In the genomic region with DNA sequence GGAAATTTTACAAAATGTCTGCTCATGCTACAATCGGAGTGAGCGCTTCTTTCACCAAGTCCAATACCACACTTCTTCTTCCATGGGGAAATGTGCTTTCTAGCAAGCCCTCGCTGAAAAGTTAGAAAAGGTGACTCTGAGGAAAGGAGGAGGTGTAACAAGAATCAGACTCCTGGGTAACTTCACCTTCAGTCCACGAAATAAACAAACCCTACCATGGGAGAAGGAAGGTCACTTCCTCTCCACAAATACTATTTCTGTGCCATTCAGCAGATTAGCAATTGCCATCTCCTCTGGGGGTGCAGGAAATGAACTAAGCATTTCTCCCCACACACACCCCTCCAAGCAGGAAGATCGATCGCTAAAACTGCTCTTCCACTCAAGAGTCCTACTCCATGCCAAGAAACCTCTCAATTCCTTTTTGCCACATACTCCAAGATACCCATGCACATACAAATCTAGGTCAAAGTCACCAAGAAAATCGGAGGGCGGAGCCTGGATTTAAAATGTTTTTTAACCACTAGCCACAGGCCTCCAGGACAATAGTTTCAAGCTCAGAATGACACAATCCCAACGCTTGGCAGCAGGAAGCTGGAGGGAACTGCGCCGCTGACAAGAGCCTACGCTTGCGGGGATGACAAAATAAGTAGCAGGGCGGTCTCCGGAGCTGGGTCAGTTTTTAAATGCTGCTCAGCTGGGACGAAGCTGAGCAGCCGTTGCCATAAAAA, we compare ENCODE assay signal across 8 mouse cellular contexts. TPM values are rescaled to one million over a fixed set of nuclear protein-coding genes. Genes with fewer than 3 reads are reported as not detected.
A peak's percentile ranks its signal among the peaks of the same experiment; 100 is the strongest.
DNase-seq lines count a peak whose midpoint lies in the region; ATAC-seq and TF ChIP-seq lines count a peak whose summit lies in the region.
"Had no signal": no experiment of that assay in that cellular context is flagged by ENCODE, and none has a peak within 500 bp of the region (broad histone marks: within the 10 kb centered on the region; RNA-seq: fewer than 3 reads in every experiment).

No protein-coding gene starts in this region.

- TF ChIP-seq POLR2A in CH12.LX (IDR thresholded peaks at IDR 0.05; ENCODE audit: low read depth, low read length) = no peak
- no peak for TF ChIP-seq POLR2A in small intestine, adult 2 months (IDR thresholded peaks at IDR 0.05; ENCODE audit: low read depth, low read length)

- in situ Hi-C loops in CH12.LX (cut with MboI; ENCODE audit: low pct_ligation_motif_present, low pct_unique_long_range_greater_than_20kb, low sequenced_read_pairs) = no loop called here

- H3K4me3 ChIP-seq in CH12.LX (replicated peaks in 1 of 3; ENCODE audit: low read depth in 2 of 3, low read length in 2 of 3, poor library complexity in 1 of 3) = peak overlapping the region; percentile 89 to 98 (median 94)
- H3K4me3 ChIP-seq in embryonic facial prominence, embryonic 11.5 days (ENCODE audit: low read depth, low read length) = peak overlapping the region; percentile 68
- H3K4me3 ChIP-seq in hindbrain, embryonic 13.5 days = peak overlapping the region; percentile 76
- peak overlapping the region; percentile 97 for H3K4me3 ChIP-seq in lung, embryonic 16.5 days (ENCODE audit: low read length)
- peak overlapping the region; percentile 82 for H3K4me3 ChIP-seq in small intestine, adult 2 months (ENCODE audit: low read depth, low read length)

- 9% methylated on average over 17 of the region's 17 CpGs for WGBS in embryonic facial prominence, embryonic 11.5 days
- 12% methylated on average over 17 of the region's 17 CpGs for WGBS in hindbrain, embryonic 13.5 days
- 5% methylated on average over 17 of the region's 17 CpGs for WGBS in lung, embryonic 16.5 days
- WGBS in small intestine, adult 2 months = 4% methylated on average over 17 of the region's 17 CpGs

- H3K4me1 ChIP-seq in CH12.LX (ENCODE audit: control insufficient read depth in 1 of 2, insufficient read depth in 2 of 2) = peaks cover 10 to 35% of the 10 kb centered on the region in 2 experiments
- H3K4me1 ChIP-seq in embryonic facial prominence, embryonic 11.5 days (ENCODE audit: control insufficient read depth, insufficient read depth, low read length) = no peaks in the 10 kb centered on the region
- H3K4me1 ChIP-seq in hindbrain, embryonic 13.5 days (replicated peaks) = peaks cover 21% of the 10 kb centered on the region
- H3K4me1 ChIP-seq in lung, embryonic 16.5 days (replicated peaks; ENCODE audit: control insufficient read depth, insufficient read depth, low read length) = peaks cover 19% of the 10 kb centered on the region
- H3K4me1 ChIP-seq in small intestine, adult 2 months (ENCODE audit: control insufficient read depth, insufficient read depth, insufficient read length, low read length) = peaks cover 11% of the 10 kb centered on the region; the same call in 1 of the 2 replicates

- H3K9me3 ChIP-seq in CH12.LX (replicated peaks; ENCODE audit: low read length) = no peaks in the 10 kb centered on the region
- H3K9me3 ChIP-seq in embryonic facial prominence, embryonic 11.5 days (replicated peaks; ENCODE audit: control insufficient read depth, low read length) = no peaks in the 10 kb centered on the region
- no peaks in the 10 kb centered on the region for H3K9me3 ChIP-seq in hindbrain, embryonic 13.5 days
- H3K9me3 ChIP-seq in lung, embryonic 16.5 days (ENCODE audit: control insufficient read depth, low read length) = no peaks in the 10 kb centered on the region

- no peak for TF ChIP-seq RAD21 in CH12.LX (IDR thresholded peaks at IDR 0.05; ENCODE audit: low read depth, low read length)

- H3K27ac ChIP-seq in CH12.LX (ENCODE audit: insufficient read depth, low read depth) = peak overlapping the region; percentile 38; the same call in 1 of the 2 replicates
- H3K27ac ChIP-seq in embryonic facial prominence, embryonic 11.5 days (replicated peaks; ENCODE audit: low read depth, low read length) = peak overlapping the region; percentile 53
- H3K27ac ChIP-seq in hindbrain, embryonic 13.5 days = peak overlapping the region; percentile 55; the same call in 1 of the 2 replicates
- H3K27ac ChIP-seq in lung, embryonic 16.5 days (ENCODE audit: low read length) = peak overlapping the region; percentile 89
- peak overlapping the region; percentile 30 for H3K27ac ChIP-seq in small intestine, adult 2 months (ENCODE audit: insufficient read depth, low read depth, low read length)

- H3K9ac ChIP-seq in CH12.LX (ENCODE audit: insufficient read depth, low read depth) = peak overlapping the region; percentile 94
- peak overlapping the region; percentile 75 for H3K9ac ChIP-seq in embryonic facial prominence, embryonic 11.5 days (replicated peaks; ENCODE audit: low read length)
- peak overlapping the region; percentile 81 for H3K9ac ChIP-seq in hindbrain, embryonic 13.5 days
- peak overlapping the region; percentile 88 for H3K9ac ChIP-seq in lung, embryonic 16.5 days (ENCODE audit: low read length)

- DNase-seq in 416B (ENCODE audit: low read depth) (peak; percentile 74), CH12.LX (ENCODE audit: extremely low read depth) (no peak)
- DNase-seq in embryonic facial prominence, embryonic 11.5 days (ENCODE audit: low spot score) = peak; percentile 15
- DNase-seq in ovary, postnatal 36 days (ENCODE audit: low spot score) = no peak

- H3K36me3 ChIP-seq in CH12.LX (replicated peaks in 1 of 2; ENCODE audit: control insufficient read depth in 1 of 2, insufficient read depth in 1 of 2, low read length in 1 of 2) = peaks cover 23 to 45% of the 10 kb centered on the region in 2 experiments
- H3K36me3 ChIP-seq in embryonic facial prominence, embryonic 11.5 days (replicated peaks; ENCODE audit: control insufficient read depth, insufficient read depth, low read depth, low read length) = peaks cover 7% of the 10 kb centered on the region
- peaks cover 18% of the 10 kb centered on the region for H3K36me3 ChIP-seq in hindbrain, embryonic 13.5 days
- peaks cover 13% of the 10 kb centered on the region for H3K36me3 ChIP-seq in lung, embryonic 16.5 days (ENCODE audit: control insufficient read depth, insufficient read depth, low read length)
- peaks cover 5% of the 10 kb centered on the region for H3K36me3 ChIP-seq in small intestine, adult 2 months (ENCODE audit: control insufficient read depth, insufficient read depth, low read length)

- no peak for TF ChIP-seq CTCF in CH12.LX (conservative IDR thresholded peaks at IDR 0.05 in 1 of 2, IDR thresholded peaks at IDR 0.05 in 1 of 2; ENCODE audit: low read depth in 2 of 2, low read length in 2 of 2)
- TF ChIP-seq CTCF in small intestine, adult 2 months (IDR thresholded peaks at IDR 0.05; ENCODE audit: extremely low read depth, insufficient read length, insufficient replicate concordance, low read depth, low read length) = no peak

- no peaks in the 10 kb centered on the region for H3K27me3 ChIP-seq in CH12.LX (replicated peaks)
- H3K27me3 ChIP-seq in embryonic facial prominence, embryonic 11.5 days (ENCODE audit: control insufficient read depth, insufficient read depth, low read length) = no peaks in the 10 kb centered on the region
- no peaks in the 10 kb centered on the region for H3K27me3 ChIP-seq in hindbrain, embryonic 13.5 days
- H3K27me3 ChIP-seq in lung, embryonic 16.5 days (ENCODE audit: control insufficient read depth, insufficient read depth, low read depth, low read length) = no peaks in the 10 kb centered on the region
- H3K27me3 ChIP-seq in small intestine, adult 2 months (ENCODE audit: control insufficient read depth, insufficient read depth, low read length) = no peaks in the 10 kb centered on the region

- H3K4me2 ChIP-seq in CH12.LX (ENCODE audit: insufficient read depth, low read depth, poor library complexity, severe bottlenecking) = peak overlapping the region; percentile 55
- H3K4me2 ChIP-seq in embryonic facial prominence, embryonic 11.5 days (ENCODE audit: low read depth, low read length) = peak overlapping the region; percentile 79
- peak overlapping the region; percentile 92 for H3K4me2 ChIP-seq in hindbrain, embryonic 13.5 days
- H3K4me2 ChIP-seq in lung, embryonic 16.5 days (ENCODE audit: low read depth, low read length) = peak overlapping the region; percentile 64

- dilution Hi-C loops in CH12.LX (cut with MboI; ENCODE audit: extremely low pct_ligation_motif_present, extremely low pct_unique_long_range_greater_than_20kb, low sequenced_read_pairs) = no loop called here

- ATAC-seq in embryonic facial prominence, embryonic 11.5 days (replicated peaks; ENCODE audit: insufficient number of reproducible peaks, low FRiP score, low TSS enrichment, low read depth) = no peak
- ATAC-seq in hindbrain, embryonic 13.5 days (ENCODE audit: low FRiP score) = no peak
- peak; percentile 6; the same call in 1 of the 2 replicates for ATAC-seq in lung, embryonic 16.5 days (ENCODE audit: low read depth)

- peaks cover 57% of the 10 kb centered on the region for H3K79me2 ChIP-seq in CH12.LX (replicated peaks; ENCODE audit: control insufficient read depth, extremely low read depth, insufficient read depth, poor library complexity, severe bottlenecking)

- TF ChIP-seq EP300 in CH12.LX (IDR thresholded peaks at IDR 0.05; ENCODE audit: low read length) = no peak

TF ChIP-seq in CH12.LX, 34 proteins besides CTCF, POLR2A, EP300 and RAD21:
- TF ChIP-seq E2F4 (IDR thresholded peaks at IDR 0.05; ENCODE audit: insufficient replicate concordance, low read depth, low read length) (no peak), SIN3A (IDR thresholded peaks at IDR 0.05; ENCODE audit: low read length) (peak; percentile 50; the same call in 1 of the 2 replicates)

RNA-seq across cellular contexts. Expression of a gene that starts 0.8 kb away (rescaled TPM):
- total RNA-seq in CH12.LX (2012; rRNA removed) (73.4 and 84.3 TPM in 2 replicates), CH12.LX (2014; rRNA removed) (58.5 and 63.7 TPM in 2 replicates)
- polyA plus RNA-seq in CH12.LX (2012; ENCODE audit: insufficient read length, low read depth) = 201 and 238 TPM in 2 replicates
- 92.2 and 101 TPM in 2 replicates for polyA plus RNA-seq in embryonic facial prominence, embryonic 11.5 days (2014; fragmentation: Nextera tagmentation; extraction: Ambion mirVana)
- polyA plus RNA-seq in hindbrain, embryonic 13.5 days (2015; fragmentation: Nextera tagmentation; extraction: Ambion mirVana) = 31.3 and 32.9 TPM in 2 replicates
- polyA plus RNA-seq in lung, embryonic 16.5 days (2015; fragmentation: Nextera tagmentation; extraction: Ambion mirVana) = 99.7 and 108 TPM in 2 replicates
- 7.7 and 20.4 TPM in 2 replicates for polyA plus RNA-seq in small intestine, adult 2 months (2012; rRNA removed)

RNA-seq across cellular contexts. Expression of a gene that starts 51.1 kb away (rescaled TPM):
- not detected in 2 replicates for total RNA-seq in CH12.LX (2012; rRNA removed)
- not detected in 2 replicates for total RNA-seq in CH12.LX (2014; rRNA removed)
- not detected in 2 replicates for polyA plus RNA-seq in CH12.LX (2012; ENCODE audit: insufficient read length, low read depth)
- polyA plus RNA-seq in embryonic facial prominence, embryonic 11.5 days (2014; fragmentation: Nextera tagmentation; extraction: Ambion mirVana) = not detected in 2 replicates
- not detected in 2 replicates for polyA plus RNA-seq in hindbrain, embryonic 13.5 days (2015; fragmentation: Nextera tagmentation; extraction: Ambion mirVana)
- not detected in 2 replicates for polyA plus RNA-seq in lung, embryonic 16.5 days (2015; fragmentation: Nextera tagmentation; extraction: Ambion mirVana)
- polyA plus RNA-seq in small intestine, adult 2 months (2012; rRNA removed) = not detected in 2 replicates
- polyA plus RNA-seq: large intestine, adult 2 months had no signal

Comparison
In these comparisons a context has a peak if more than half of its experiments do, and no peak if none do; other contexts are left out.
1. DNase-seq: peak in 416B (single experiment) and embryonic facial prominence, embryonic 11.5 days (single experiment); none in CH12.LX (single experiment) and ovary, postnatal 36 days (single experiment).
2. H3K27ac ChIP-seq: peak in every context shown above with its lines; median percentile 89 in lung, embryonic 16.5 days; 55 in hindbrain, embryonic 13.5 days; 53 in embryonic facial prominence, embryonic 11.5 days; 38 in CH12.LX; 30 in small intestine, adult 2 months.
3. Peak in every context shown above with its lines, with median percentiles within 50 percentile points of each other: H3K4me2 ChIP-seq, H3K4me3 ChIP-seq and H3K9ac ChIP-seq.